Mouse (Mus musculus) limb, embryonic 10.5 days (tissue): Measurements from ENCODE around the gene Fcho1. TPM values are rescaled to one million over a fixed set of nuclear protein-coding genes. Genes with fewer than 3 reads are reported as not detected.
"Not testable (repeated sequence)": the region's sequence is repeated elsewhere in the genome, so short reads cannot be mapped to it uniquely, and the experiment has no call there.

Experiments used
- DNase-seq: peaks from one replicate; pipeline ENCODE4 v3.0.0-alpha.2; 2017; ENCODE audit warnings: low spot score
- H3K27ac ChIP-seq: fragments of 300-500 bp; sonication (generic); 2 replicates; pipeline ENCODE4 v1.5.1; 2016; ENCODE audit warnings: mild to moderate bottlenecking
- H3K27me3 ChIP-seq: fragments of 300-500 bp; sonication (generic); 2 replicates; pipeline ENCODE4 v1.6.1; 2016; ENCODE audit warnings: low read depth, mild to moderate bottlenecking; ENCODE audit not compliant: poor library complexity, severe bottlenecking
- H3K36me3 ChIP-seq: fragments of 300-500 bp; sonication (generic); 2 replicates; pipeline ENCODE4 v1.6.1; 2016; ENCODE audit warnings: mild to moderate bottlenecking, moderate library complexity
- H3K4me1 ChIP-seq: fragments of 300-500 bp; sonication (generic); 2 replicates; pipeline ENCODE4 v1.6.1; 2016
- H3K4me3 ChIP-seq: fragments of 300-500 bp; sonication (generic); 2 replicates; pipeline ENCODE4 v1.5.1; 2016; ENCODE audit warnings: mild to moderate bottlenecking, moderate library complexity
- H3K9me3 ChIP-seq: fragments of 300-500 bp; sonication (generic); replicated peaks from 2 replicates; pipeline ENCODE4 v1.6.1; 2016; ENCODE audit warnings: mild to moderate bottlenecking
- WGBS: fragments of 180-500 bp; shearing (Covaris S2); methylation state at CpG from one replicate; pipeline ENCODE4 v1.1.7; 2016; 5-methylcytosine and 5-hydroxymethylcytosine counted together
- polyA plus RNA-seq: library from polyadenylated mRNA; unstranded; fragments of >200 nt; fragmentation: Nextera tagmentation; extraction: Ambion mirVana; gene quantifications from 2 replicates; pipeline ENCODE4 v1.2.1, GENCODE M21; 2016

The Fcho1 gene
- polyA plus RNA-seq = 2.2 and 4.3 TPM in 2 replicates

DNA sequence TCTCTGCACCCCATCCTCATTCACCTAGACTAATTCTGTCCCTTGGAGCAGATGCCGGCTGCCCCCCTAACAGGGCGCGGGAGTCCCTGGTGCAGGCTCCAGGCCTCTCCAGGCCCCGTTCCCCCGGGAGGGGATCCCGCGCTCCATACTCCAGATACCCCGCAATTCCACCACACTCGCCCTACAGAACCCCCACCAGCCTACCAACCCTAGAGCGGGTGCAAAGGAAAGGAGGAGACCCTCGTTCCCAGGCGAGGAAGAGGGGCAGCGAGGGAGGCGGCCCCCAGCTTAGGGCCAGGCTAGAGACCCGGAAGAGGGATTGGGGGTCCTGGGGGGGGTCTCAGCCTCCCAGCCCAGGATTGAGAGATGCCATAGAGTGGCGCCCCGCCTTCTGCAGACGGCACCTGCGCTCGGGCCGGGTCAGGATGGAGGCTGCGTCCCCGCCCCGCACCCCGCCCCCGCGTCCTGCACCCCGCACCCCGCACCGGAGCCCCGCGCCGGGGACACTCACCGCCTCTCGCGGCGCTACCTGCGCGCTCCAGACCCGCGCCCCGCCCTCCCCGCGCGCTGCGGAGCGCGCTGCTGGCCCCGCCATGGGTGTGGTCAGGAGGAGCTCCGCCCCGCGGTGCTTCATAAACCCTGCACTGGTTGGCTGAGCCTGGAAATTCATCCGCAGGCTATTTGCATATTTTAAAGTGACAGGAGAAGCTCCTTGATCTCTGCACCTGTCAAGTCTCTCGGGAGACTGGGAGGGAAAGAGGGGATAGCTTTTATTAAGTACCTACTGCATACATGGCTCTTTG is at the start of gene Fcho1:
Fcho1 (minus strand) TSS at position 595 of the 803 bp plus-strand sequence.
- Histone ChIP-seq H3K4me3 (peak within 1 kb of the TSS; percentile 70), H3K27ac (peak within 1 kb of the TSS; percentile 66), H3K9me3 (no peaks in the 10 kb centered on the region), H3K4me1 (peaks cover 33% of the 10 kb centered on the region), H3K36me3 (no peaks in the 10 kb centered on the region), H3K27me3 (peaks cover 92% of the 10 kb centered on the region)
- WGBS = under 1% methylated on average over 54 of the region's 54 CpGs
- DNase-seq = peak; percentile 78

GRCm38 (mm10) chr8:71771336-71771735 is 45.8 kb upstream of the Fcho1 start:
- WGBS = 94% methylated on average over 15 of the region's 15 CpGs
- DNase-seq = no peak

GRCm38 (mm10) chr8:71758816-71759215 is 33.3 kb upstream of the Fcho1 start:
- DNase-seq = no peak
- no peaks in the 10 kb centered on the region for H3K27me3 ChIP-seq
- no peak overlapping the region for H3K27ac ChIP-seq
- no peaks in the 10 kb centered on the region for H3K9me3 ChIP-seq
- no peak overlapping the region for H3K4me3 ChIP-seq
- H3K4me1 ChIP-seq = no peaks in the 10 kb centered on the region
- 94% methylated on average over 3 of the region's 3 CpGs for whole genome bisulfite sequencing
- H3K36me3 ChIP-seq = no peaks in the 10 kb centered on the region

More at GRCm38 (mm10) chr8:71771336-71771735, 45.8 kb upstream of the Fcho1 start:
- Histone ChIP-seq H3K4me1 (no peaks in the 10 kb centered on the region), H3K9me3 (peaks cover 10% of the 10 kb centered on the region), H3K4me3 (no peak overlapping the region), H3K27me3 (no peaks in the 10 kb centered on the region), H3K36me3 (no peaks in the 10 kb centered on the region), H3K27ac (no peak overlapping the region)

- H3K36me3 ChIP-seq, H3K9me3 ChIP-seq, H3K4me1 ChIP-seq, H3K27me3 ChIP-seq, H3K27ac ChIP-seq, H3K4me3 ChIP-seq: not testable (repeated sequence)
- peak; percentile 7 for DNase-seq
- WGBS = 77% methylated on average over 7 of the region's 7 CpGs
These were observed 27.5 kb upstream of the Fcho1 start for GRCm38 (mm10) chr8:71752881-71753552.

GRCm38 (mm10) chr8:71752263-71752662 is 26.7 kb upstream of the Fcho1 start:
- not testable (repeated sequence) for H3K9me3 ChIP-seq, H3K27me3 ChIP-seq, H3K4me3 ChIP-seq, H3K4me1 ChIP-seq, H3K36me3 ChIP-seq, DNase-seq, H3K27ac ChIP-seq

DNA sequence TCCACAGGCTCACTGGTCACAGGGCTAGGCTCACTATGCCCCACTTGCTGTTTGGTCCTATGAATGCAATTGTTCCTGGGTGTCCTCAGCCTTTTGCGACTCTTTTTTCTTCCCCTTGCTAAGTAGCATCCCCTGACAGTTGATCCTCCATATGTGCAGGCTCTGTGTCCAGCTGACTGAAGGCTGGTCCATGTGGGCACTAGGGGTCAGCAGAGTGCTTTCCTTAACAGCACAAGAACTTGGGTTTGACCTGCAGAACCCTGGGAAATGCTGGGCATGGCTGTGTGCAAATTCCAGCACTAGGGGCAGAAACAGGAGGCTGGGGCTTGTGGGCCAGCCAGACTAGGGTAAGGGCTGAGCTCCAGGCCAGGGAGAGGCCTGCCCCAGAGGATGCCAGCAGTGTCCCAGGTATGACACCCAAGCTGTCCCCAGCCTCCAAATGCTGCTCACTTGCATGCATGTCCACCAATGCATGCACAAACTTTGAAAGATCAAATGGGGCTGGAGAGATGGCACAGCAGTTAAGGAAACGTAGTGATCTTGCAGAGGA is 25.9 kb upstream of the Fcho1 start:
- DNase-seq, H3K4me3 ChIP-seq, H3K9me3 ChIP-seq, H3K36me3 ChIP-seq, H3K4me1 ChIP-seq, H3K27me3 ChIP-seq, H3K27ac ChIP-seq: not testable (repeated sequence)
- 46% methylated on average over 2 of the region's 2 CpGs for WGBS

DNA sequence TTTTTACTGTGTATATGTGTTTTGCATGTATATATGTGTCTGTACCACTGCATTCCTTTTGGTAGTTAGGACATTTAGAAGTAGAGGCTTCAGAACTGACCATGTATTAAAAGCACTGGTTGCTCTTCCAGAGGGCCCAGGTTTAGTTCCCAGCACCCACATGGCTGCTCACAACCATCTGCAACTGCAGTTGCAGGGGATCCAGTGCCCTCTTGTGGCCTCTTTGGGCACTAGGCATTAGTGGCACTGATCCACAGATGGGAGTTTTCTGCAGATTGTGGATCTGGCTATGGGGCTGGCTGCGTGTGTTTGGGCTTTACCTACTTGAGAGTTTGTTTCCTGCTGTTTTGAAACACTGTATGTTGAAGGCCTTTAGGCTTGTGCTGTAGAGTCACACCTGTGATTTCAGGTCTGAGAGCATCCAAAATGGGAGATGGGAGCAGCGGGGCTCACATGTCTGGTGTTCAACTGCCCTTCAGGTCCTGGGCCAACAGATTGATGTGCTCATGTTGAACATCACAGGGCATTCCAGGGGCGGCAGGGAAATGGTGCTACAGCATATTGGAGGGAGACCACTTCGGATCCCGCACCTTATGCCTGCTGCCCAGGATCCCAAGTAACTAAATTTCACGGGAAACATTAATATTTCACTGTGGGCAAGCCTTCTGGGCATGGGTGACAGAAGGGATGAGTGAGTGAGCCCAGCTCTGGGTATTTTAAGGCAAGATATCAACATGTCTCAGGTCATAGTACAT is 24.0 kb upstream of the Fcho1 start:
- H3K36me3 ChIP-seq, H3K27me3 ChIP-seq, DNase-seq, H3K4me3 ChIP-seq, H3K27ac ChIP-seq, H3K9me3 ChIP-seq, H3K4me1 ChIP-seq: not testable (repeated sequence)
- 81% methylated on average over 6 of the region's 6 CpGs for WGBS

DNA sequence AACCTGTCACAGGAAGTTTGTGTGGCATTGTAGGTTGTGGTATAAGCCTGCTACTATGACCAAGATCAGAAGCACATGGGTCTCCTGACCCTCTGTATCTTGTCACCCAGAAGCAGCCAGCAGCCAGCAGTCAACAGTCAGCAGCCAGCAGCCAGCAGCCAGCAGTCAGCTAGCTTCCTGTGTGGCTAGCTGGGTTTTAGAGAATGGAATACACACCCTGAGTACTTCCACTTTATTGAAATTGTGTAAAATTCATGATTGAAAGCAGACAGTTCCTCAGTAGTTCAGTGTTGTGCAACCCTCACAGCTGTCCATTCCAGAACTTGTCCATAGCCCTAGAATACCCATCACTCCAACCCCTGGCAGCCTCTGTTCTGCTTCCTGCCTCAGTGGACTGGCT is 21.6 kb upstream of the Fcho1 start:
- not testable (repeated sequence) for DNase-seq, H3K36me3 ChIP-seq, H3K9me3 ChIP-seq

GRCm38 (mm10) chr8:71745322-71745721 is 19.8 kb upstream of the Fcho1 start:
- no peak overlapping the region for H3K27ac ChIP-seq
- no peak for DNase-seq
- H3K4me1 ChIP-seq = peaks cover 8% of the 10 kb centered on the region
- WGBS = 92% methylated on average over 1 of the region's 1 CpGs
- H3K27me3 ChIP-seq = peaks cover 16% of the 10 kb centered on the region; the same call in 1 of the 2 replicates
- no peak overlapping the region for H3K4me3 ChIP-seq
- no peaks in the 10 kb centered on the region for H3K9me3 ChIP-seq
- no peaks in the 10 kb centered on the region for H3K36me3 ChIP-seq

More for the DNA sequence above, 21.6 kb upstream of the Fcho1 start:
- not testable (repeated sequence) for H3K27me3 ChIP-seq, H3K4me3 ChIP-seq, H3K27ac ChIP-seq, H3K4me1 ChIP-seq

DNA sequence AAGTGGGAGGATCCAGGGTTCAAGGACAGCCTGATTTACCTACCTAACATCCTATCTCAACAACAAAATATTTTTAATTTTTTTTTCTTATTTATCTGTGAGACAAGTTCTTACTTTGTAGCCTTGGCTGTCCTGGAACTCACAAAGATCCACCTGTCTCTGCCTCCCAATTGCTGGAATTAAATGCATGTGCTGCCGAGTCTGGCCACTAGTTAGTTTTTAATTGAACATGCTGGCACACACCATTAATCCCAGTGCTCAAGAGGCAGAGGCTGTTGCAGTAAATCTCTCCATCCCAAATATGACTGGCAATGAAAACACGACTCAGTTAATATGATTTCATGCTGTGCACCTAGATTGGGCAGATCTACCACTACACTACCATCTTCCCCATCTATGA is 17.3 kb upstream of the Fcho1 start:
- H3K27me3 ChIP-seq = peaks cover 16% of the 10 kb centered on the region; the same call in 1 of the 2 replicates
- H3K4me3 ChIP-seq = no peak overlapping the region
- WGBS = 72% methylated on average over 2 of the region's 2 CpGs
- H3K27ac ChIP-seq = no peak overlapping the region
- no peaks in the 10 kb centered on the region for H3K9me3 ChIP-seq
- H3K36me3 ChIP-seq = no peaks in the 10 kb centered on the region
- H3K4me1 ChIP-seq = peaks cover 8% of the 10 kb centered on the region
- peak; percentile 23 for DNase-seq

GRCm38 (mm10) chr8:71741687-71742114 is 16.2 kb upstream of the Fcho1 start:
- H3K4me1 ChIP-seq = peaks cover 8% of the 10 kb centered on the region
- peak overlapping the region; percentile 9; the same call in 1 of the 2 replicates for H3K4me3 ChIP-seq
- H3K36me3 ChIP-seq = no peaks in the 10 kb centered on the region
- no peak overlapping the region for H3K27ac ChIP-seq
- H3K9me3 ChIP-seq = no peaks in the 10 kb centered on the region
- DNase-seq = peak; percentile 32
- 7% methylated on average over 19 of the region's 19 CpGs for WGBS
- H3K27me3 ChIP-seq = peaks cover 16% of the 10 kb centered on the region; the same call in 1 of the 2 replicates

- 40% methylated on average over 3 of the region's 3 CpGs for WGBS
- H3K36me3 ChIP-seq = no peaks in the 10 kb centered on the region
- H3K27me3 ChIP-seq = peaks cover 16% of the 10 kb centered on the region; the same call in 1 of the 2 replicates
- H3K9me3 ChIP-seq = no peaks in the 10 kb centered on the region
- no peak overlapping the region for H3K27ac ChIP-seq
- peak overlapping the region; percentile 9; the same call in 1 of the 2 replicates for H3K4me3 ChIP-seq
- DNase-seq = no peak
- peaks cover 8% of the 10 kb centered on the region for H3K4me1 ChIP-seq
These were observed 15.7 kb upstream of the Fcho1 start for GRCm38 (mm10) chr8:71741226-71741625.
